Mouse (Mus musculus) liver, adult 2 months (tissue): ENCODE results near the gene Lmntd1.

Experiments used
- CTCF ChIP-seq: fragments of 200-500 bp; IDR thresholded peaks from 2 replicates; pipeline ENCODE4 v1.5.1; 2011; ENCODE audit warnings: low read depth, low read length, control low read depth
- POLR2A ChIP-seq: fragments of 200-500 bp; IDR thresholded peaks from 2 replicates; pipeline ENCODE4 v1.6.1; 2011; ENCODE audit warnings: low read length, control low read depth; ENCODE audit not compliant: insufficient read depth; ENCODE audit errors: extremely low read depth

DNA sequence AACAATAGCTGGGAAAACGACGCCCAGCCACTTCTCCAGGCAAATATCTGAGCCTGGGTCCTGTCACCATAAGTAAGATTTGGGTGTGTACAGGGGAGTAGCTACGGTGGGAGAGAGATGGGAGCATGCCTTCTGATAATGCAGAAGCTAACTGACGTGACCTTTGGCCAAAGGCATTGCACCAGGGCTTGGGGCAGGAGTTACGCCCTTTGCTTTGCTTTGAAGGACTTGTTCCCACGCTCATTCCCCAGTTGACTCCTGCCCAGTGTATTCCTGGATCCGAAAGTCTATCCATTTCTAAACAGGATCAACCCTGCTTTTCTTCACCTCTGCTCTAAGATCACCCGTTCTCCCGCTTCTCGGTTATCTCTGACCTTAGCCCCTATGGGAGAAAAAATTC lies 178.4 kb downstream of the Lmntd1 start:
- no peak for TF ChIP-seq CTCF
- TF ChIP-seq POLR2A: no peak
